Mouse (Mus musculus) kidney, postnatal 25 days (tissue): Measurements from ENCODE around the gene Pnmal2.

Source experiments
- DNase-seq, 2 experiments: peaks; one replicate each; pipeline ENCODE4 v3.0.0; 2021; ENCODE audit warnings: mixed read lengths in 2 of 2

Pnmal2 gene

GRCm38 (mm10) chr7:16944061-16944807, at the start of gene Pnmal2:
Gene Pnmal2, plus strand, starts transcription at chr7:16944682.
- peak; percentile 78 to 93 for DNase-seq

DNA sequence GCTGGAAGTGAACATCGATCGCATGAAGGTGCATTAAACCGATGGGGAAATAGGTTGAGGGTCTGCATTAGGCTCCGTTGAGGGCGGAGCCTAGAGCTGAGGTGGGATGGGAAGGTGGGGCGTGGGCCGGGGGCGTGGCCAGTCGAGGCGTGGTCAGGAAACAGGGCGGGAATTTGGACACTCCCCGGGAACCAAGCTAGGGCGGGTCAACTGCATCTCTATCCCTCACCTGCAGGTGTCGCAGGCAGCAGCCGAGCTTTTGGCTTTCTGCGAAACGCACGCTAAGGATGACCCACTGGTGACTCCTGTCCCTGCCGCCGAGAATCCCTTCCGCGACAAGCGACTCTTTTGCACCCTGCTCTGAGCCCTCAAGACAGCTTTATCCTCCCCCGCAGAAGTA, 49.5 kb upstream of the Pnmal2 start:
- peak; percentile 77 to 81 for DNase-seq

DNA sequence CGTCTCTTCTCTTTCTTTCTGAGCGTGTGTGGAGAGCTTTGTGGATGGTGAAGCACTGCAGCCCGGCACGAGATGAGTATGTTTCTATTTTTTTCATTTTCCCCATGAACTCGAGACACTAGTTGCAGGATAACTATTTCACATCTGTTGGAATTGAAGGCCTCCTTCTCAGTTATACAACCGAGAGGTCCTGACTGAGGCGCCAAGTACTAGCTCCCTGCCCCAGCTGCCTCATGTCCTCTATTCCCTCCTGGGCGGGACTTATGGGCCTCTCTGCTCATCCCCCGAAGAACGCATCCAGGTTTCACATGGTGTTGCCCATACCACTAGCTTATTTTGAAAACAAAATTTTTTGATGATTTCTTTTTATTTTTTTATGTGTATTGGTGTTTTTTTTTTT, 49.0 kb upstream of the Pnmal2 start:
- DNase-seq: peak in 1 of 2 experiments; percentile 21

- peak in 1 of 2 experiments; percentile 28 for DNase-seq
These were observed 44.0 kb upstream of the Pnmal2 start for GRCm38 (mm10) chr7:16900526-16900925.

DNA sequence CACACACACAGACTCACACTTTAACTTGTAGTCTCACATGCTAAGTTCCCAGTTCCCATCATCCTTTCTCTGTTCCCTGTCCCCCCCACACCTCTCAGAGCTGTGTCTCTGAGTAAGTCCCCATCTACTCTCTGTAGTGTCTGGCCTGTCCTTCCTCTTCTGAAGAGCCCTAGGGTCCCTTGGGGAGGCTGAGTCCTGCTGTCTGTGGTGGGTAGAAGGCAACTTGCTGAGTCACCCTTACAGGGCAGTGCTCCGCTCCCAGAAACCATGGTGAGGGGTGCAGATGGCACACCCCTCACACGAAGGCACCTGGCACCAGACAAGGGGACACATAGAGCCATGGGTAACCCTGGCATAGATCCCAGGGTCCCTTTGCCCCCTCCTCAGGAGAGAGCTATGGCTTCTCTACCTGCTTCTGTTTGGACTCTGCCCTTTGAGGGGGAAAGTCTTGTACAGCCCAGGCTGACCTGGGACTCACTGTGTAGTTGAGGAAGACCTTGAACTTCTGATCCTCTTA, 41.0 kb upstream of the Pnmal2 start:
- DNase-seq: no peak

- peak in 1 of 2 experiments; percentile 39 for DNase-seq
These were observed 40.3 kb upstream of the Pnmal2 start for GRCm38 (mm10) chr7:16904120-16904675.

DNA sequence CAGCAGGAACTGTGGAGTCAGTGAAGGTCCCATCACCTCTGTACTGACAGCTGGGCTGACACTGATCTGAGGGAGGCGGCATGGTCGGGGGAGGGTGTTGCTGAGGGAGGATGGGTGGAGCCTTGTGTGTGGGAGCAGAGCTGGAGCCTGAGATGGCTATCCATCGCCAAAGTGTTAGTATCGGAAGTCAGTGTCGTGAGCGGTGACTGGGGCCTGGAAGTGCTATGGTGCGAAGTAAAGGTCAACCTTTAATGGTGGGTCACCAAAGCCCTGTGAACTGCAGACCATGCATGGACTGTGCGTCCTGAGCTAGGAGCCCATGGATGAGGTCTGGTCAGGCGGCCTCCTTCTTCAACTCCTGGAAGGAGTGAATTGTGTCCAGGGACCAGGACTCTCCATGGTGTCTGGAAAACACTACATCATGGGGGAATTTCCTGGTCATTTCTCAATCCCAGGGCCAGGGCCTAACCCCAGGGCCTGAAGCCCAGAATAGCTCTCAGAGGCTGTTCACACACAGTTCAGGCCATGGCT, 38.9 kb upstream of the Pnmal2 start:
- peak; percentile 44 to 62 for DNase-seq

GRCm38 (mm10) chr7:16906281-16906680, 38.2 kb upstream of the Pnmal2 start, which contains the start of gene Ptgir:
Gene Ptgir, plus strand, starts transcription at chr7:16906490.
- peak; percentile 52 to 66 for DNase-seq

DNA sequence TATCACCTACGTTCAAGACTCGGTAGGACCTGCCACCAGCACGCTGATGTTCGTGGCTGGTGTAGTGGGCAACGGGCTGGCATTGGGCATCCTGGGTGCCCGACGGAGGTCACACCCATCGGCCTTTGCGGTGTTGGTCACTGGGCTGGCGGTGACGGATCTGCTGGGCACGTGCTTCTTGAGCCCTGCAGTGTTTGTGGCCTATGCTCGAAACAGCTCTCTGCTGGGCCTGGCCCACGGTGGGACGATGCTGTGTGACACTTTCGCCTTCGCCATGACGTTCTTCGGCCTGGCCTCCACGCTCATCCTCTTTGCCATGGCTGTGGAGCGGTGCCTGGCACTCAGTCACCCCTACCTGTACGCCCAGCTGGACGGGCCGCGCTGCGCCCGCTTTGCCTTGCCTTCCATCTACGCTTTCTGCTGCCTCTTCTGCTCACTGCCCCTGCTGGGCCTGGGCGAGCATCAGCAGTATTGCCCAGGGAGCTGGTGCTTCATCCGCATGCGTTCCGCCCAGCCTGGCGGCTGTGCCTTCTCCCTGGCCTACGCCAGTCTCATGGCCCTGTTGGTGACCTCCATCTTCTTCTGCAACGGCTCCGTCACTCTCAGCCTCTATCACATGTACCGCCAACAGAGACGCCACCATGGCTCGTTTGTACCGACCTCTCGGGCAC, 37.5 kb upstream of the Pnmal2 start:
- DNase-seq: no peak

DNA sequence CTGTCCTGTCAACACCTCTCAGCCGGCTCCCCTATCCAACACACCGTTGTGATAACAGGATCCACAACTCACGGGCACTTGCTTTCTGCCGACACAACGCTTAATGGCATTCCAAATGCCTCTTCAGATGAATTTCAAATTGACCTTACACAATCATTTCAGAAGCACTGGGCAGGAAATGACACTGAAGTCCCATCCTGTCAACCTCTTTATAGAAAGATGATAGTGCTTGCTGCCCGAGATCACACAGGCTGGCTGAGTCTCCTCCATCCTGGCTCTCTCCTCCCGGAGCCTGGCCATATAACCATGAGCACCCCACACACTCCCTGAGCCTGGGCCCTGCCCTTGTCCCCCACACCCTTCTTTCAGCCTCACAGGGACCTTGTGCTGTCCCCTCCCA, 36.6 kb upstream of the Pnmal2 start:
- no peak for DNase-seq

- DNase-seq: no peak
These were observed 36.1 kb upstream of the Pnmal2 start for GRCm38 (mm10) chr7:16908367-16908766.

GRCm38 (mm10) chr7:16908859-16909258, 35.6 kb upstream of the Pnmal2 start:
- no peak for DNase-seq

DNA sequence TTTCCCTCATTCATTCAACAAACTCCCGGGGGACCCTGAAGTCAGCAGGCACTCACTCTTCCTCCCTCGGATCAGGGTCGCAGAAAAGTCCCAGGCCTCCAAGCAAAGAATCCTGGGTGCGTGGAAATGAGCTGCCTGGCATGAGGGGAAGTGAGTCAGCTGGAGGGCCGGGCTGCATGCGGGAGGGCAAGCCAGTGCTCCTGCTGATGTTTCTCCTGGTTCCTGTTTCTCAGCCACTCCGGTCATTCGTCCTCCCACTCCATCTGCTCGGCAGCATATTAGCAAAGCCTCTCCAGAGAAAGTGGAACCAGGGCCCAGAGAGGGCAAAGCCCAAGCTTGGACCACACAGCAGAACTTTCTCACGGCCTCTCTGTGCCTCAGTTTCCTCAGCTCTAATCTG, 34.6 kb upstream of the Pnmal2 start:
- no peak for DNase-seq

DNA sequence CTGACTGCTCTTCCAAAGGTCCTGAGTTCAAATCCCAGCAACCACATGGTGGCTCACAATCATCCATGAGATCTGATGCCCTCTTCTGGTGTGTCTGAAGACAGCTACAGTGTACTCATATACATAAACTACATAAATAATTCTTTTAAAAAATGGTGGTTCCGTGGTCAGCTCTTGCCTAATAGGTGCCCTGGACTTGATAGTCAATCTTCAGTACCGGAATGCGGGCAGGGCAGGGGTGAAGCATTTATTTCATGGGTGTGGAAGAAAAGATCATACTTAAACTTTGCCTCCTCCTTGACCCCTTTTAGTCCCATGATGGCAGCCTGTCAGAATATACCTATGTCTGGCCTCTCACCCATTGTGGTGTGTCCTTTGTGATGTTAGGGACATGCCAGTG, 32.6 kb upstream of the Pnmal2 start:
- no peak for DNase-seq

DNA sequence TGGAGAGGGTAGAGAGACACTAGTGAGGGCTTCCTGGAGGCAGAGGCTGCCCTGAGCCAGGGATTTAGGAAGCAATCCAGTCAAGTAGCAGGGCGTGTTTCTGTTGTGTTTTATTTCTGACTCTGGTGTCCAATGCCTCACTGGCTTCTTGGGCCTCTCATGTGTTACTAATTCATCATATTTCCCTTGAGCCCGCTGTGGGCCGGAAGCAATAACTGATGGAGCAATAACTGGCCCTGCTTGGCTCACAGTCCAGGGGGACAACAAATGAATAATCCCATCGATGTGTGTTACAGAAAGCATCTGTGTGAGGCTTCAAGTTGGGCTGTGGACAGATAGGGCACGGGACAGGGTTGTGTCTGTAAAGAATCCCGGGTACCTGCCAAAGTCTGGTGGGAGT, 32.1 kb upstream of the Pnmal2 start:
- DNase-seq: peak in 1 of 2 experiments; percentile 39

DNA sequence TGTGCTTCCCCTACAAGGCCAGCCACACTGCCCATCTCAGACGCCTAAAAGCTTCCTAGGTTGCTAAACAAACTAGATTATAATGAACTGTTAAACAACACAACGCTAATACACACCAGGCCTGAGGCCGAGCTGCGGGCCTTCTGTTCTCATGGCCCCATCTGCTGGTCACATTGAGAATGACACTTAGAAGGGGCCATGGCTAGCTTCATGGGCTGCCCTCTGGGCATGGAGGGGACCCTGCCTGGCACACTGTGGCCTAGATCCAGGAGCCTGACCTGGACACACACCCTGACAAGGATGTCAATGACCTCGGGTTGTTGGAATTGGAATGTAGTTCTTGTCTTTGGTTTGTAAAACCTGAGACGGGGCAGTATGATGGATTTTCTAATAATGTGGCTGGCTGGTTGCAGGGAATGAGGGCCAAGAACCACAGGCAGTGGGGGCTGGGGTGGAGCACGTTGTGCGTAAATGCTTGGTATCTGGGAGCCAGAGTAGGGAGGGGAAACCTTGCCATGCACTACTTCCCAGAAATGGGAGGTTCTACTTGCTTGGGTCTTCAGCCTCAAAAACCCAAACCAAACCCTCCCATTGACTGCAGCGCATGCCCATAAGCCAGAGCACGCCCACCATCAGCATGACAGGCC, 30.6 kb upstream of the Pnmal2 start:
- peak; percentile 77 to 84 for DNase-seq

- no peak for DNase-seq
These were observed 29.8 kb upstream of the Pnmal2 start for GRCm38 (mm10) chr7:16914453-16915343.

DNA sequence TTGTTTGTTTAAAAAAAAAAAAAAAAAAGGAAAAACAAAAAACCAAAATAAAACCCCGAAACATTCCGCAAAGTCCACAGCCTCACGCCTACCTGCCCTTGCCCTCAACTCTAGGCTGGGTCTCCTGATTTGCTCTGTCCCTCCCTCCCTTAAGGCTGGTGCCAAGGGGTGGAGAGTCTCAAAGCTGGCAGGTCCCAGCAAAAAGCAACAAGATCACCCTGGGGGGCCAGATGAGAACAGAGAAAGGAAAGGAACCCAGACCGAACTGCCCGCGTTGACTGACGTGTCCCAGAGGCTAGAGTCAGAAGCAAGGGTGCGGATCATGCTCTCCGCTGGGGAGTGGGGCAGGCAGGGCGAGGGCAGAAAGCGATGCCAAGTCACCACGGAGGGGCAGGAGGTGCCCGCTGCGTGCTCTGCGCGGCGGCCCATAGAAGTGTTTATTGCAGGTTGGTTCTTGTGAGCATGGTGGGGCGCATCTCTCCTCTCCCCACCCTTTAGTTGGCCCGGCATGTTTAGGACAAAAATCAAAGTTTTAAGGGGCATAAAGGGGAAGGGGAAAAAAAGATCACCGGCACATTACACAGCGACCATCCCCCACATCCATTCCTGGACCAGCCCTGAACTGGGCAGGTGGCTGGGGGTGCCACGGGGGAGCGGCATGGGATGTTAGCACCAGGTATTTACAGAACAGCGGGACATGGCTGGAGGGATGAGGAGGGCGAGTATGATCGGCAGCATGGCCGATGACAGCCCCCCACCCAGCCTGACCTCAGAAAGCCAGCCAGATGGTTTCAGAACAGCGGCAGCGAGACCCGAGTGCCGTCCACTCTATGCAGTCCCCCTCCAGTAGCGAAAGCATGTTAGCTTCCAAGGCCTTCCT, 28.8 kb upstream of the Pnmal2 start:
- no peak for DNase-seq

- peak; percentile 64 to 73 for DNase-seq
These were observed 27.9 kb upstream of the Pnmal2 start for GRCm38 (mm10) chr7:16916342-16917265.

- no peak for DNase-seq
These were observed 27.0 kb upstream of the Pnmal2 start for GRCm38 (mm10) chr7:16917447-16917846.
